Mouse (Mus musculus) C3H10T1/2 (cell line): Measurements from ENCODE around the gene Zar1. TPM values are rescaled to one million over a fixed set of nuclear protein-coding genes. Genes with fewer than 3 reads are reported as not detected.

Source experiments
- polyA plus RNA-seq, 2 experiments: library from polyadenylated mRNA; unstranded; fragments of >200 nt; fragmentation: generic; extraction: Trizol; gene quantifications; one replicate each; pipeline ENCODE4 v1.2.1; 2012; ENCODE audit warnings: missing spikeins in 2 of 2

The Zar1 gene
- not detected for polyA plus RNA-seq

DNA sequence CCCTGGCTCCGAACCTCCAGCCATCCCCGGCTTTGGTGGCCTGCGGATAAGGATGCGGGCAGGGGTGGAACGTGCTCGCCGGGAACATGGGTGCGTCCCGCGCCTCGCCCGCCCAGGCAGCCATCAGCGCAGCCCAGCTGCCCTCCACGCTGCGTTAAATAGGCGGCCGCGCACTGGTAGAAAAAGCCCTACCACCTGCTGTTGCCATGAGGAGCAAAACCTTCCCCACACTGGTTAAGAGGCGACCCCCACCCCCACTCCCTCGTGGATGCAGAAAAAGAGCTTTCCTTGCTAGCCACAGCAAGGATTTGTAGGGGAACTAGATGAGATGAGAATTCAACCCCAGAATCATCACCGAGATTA, at the start of gene Zar1:
TSS of gene Zar1 (minus strand) at position 285 of the 363 bp plus-strand sequence.

DNA sequence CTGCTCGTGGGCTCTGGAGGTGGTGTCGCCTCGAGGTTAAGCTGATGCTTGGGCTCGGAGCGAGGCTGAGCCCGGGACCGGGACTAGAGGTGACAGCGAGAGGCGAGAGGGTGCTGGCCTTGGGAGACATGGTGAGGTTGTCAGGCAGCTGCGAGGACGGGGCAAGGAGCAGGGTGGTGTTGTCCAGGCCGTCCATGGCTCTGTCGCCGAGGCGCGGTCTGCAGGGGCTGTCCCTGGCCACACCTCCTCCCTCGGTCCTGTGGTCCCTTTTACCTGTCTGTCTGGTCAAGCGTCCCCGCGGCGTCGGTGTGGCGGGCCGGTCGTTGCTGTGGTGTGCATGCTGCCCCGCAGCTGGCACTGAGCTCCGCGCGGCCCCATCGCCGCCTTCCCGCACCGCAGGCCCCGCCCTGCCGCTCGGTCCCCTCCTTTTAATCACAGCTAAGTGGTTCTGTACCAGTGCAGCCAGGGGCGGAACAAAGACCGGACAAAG, 6.2 kb upstream of the Zar1 start, which contains the start of gene Gm5868:
TSS of gene Gm5868 (minus strand) at position 360 of the 490 bp plus-strand sequence.

DNA sequence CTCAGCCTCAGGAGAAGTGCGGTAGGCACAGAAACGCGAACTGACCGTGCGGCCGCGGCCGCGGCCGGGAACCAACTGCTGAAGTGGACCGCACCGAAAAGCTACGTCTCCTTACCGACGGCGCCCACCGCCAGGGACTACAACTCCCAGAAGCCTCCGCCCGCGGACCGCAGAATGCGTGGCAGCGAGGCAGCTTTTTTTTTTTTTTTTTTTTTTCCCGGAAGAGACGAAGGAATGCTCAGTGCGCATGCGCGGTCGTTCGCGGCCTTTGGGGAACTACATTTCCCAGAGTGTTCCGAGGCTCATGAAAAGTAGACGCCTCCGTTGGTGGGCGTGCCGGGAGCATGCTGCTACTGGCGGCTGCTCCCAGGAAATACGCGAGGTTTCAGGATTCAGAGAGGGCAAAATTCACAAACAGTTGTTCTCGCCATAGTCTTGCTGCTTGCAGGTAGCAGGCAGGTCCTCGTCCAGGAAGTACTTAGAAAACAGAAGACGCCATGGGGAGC, 21.5 kb downstream of the Zar1 start, which contains the start of gene Nfxl1:
TSS of gene Nfxl1 (minus strand) at position 141 of the 506 bp plus-strand sequence.

Other genes starting within 250 kb of the Zar1 start
- gene Corin, start 76.8 kb downstream of the Zar1 start, polyA plus RNA-seq, result under 1 TPM in 1 of 2 experiments, not detected in 1; 0.01 TPM
- 1 to 10 TPM in 1 of 2 experiments, under 1 TPM in 1; 0.64 to 6.3 TPM for gene Nfxl1, start 21.6 kb downstream of the Zar1 start, polyA plus RNA-seq
- not detected for gene Gm5868, start 6.3 kb upstream of the Zar1 start, polyA plus RNA-seq
- not detected for gene Cnga1, start 63.0 kb upstream of the Zar1 start, polyA plus RNA-seq
- under 1 TPM; 0.09 to 0.15 TPM for gene Nipal1, start 66.5 kb upstream of the Zar1 start, polyA plus RNA-seq
- under 1 TPM in 1 of 2 experiments, not detected in 1; 0.02 TPM for gene Txk, start 171.5 kb upstream of the Zar1 start, polyA plus RNA-seq